Mouse (Mus musculus) urinary bladder, postnatal 4 days (tissue): Measurements from ENCODE around the gene Snapc4.

Experiments
- DNase-seq, 2 experiments: peaks; one replicate each; pipeline ENCODE4 v3.0.0; 2021 to 2022; ENCODE audit warnings: low spot score in 2 of 2

Snapc4 gene

GRCm38 (mm10) chr2:26372396-26372795, 8.1 kb downstream of the Snapc4 start:
- DNase-seq, result peak in 1 of 2 experiments; percentile 51

- no peak for DNase-seq
Observed at GRCm38 (mm10) chr2:26368572-26368971, 11.9 kb downstream of the Snapc4 start.

- DNase-seq, result no peak
Observed at GRCm38 (mm10) chr2:26367911-26368310, 12.5 kb downstream of the Snapc4 start.

DNA sequence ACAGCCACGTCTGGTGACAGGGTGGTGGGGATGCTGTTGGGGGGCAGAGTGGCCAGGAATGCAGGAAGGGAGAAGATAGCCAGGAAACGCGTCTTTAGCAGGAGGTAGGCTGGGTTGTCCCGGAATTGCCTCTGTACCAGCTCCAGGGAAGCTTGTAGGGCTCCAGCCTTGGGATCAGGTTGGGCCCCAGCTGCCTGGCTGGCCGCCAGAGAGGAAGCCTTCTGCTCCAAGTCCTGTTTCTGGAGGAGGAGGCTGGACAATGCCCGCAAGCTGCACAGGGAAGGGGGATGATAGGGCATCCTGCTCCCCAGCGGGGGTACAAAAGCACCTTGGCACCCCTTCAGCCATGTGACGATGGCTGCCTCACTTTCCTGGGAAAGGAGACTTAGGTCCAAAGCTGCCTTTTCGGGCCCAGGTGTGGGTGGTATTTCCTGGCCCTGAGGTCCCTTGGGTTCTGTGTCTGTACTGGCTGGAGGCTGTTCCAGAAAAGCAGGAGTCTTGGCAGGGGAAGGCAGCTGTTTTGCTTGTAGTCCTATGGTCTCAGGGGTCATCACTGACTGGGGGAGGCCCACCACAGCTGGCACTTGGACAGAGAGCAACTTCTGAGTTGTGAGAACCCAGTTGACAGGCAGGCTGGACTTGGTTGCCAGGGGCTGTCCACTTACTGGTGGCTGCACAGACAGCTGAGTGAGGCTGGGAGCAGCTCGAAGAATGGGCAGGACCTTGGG, 15.6 kb downstream of the Snapc4 start:
- peak; percentile 64 to 71 for DNase-seq

- no peak for DNase-seq
Observed at GRCm38 (mm10) chr2:26363481-26363880, 17.0 kb downstream of the Snapc4 start.

DNA sequence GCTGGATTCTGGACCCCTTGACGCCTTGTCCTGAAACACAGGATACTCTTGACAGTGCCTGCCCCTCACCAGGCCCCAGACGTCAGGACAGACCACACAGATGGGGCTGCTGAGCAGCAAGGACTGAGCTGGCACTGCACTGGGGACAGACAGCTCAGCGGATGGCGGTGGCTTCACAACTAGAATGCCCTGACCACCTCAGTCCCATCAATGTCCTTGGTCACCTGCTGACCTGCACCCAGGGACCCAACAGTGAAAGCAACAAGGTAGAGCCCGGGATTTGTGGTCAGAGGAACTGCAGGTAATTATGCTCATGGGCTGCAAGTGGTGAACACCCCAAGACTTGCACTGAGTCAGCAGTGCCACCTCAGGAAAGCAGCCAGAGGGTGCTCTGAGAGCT, 17.5 kb downstream of the Snapc4 start:
- DNase-seq, result no peak

- DNase-seq, result no peak
Observed at GRCm38 (mm10) chr2:26360772-26361171, 19.7 kb downstream of the Snapc4 start, which contains the start of gene Card9. Gene Card9 (minus strand): TSS chr2:26360918.

GRCm38 (mm10) chr2:26359983-26360382, 20.5 kb downstream of the Snapc4 start:
- DNase-seq, result no peak

DNA sequence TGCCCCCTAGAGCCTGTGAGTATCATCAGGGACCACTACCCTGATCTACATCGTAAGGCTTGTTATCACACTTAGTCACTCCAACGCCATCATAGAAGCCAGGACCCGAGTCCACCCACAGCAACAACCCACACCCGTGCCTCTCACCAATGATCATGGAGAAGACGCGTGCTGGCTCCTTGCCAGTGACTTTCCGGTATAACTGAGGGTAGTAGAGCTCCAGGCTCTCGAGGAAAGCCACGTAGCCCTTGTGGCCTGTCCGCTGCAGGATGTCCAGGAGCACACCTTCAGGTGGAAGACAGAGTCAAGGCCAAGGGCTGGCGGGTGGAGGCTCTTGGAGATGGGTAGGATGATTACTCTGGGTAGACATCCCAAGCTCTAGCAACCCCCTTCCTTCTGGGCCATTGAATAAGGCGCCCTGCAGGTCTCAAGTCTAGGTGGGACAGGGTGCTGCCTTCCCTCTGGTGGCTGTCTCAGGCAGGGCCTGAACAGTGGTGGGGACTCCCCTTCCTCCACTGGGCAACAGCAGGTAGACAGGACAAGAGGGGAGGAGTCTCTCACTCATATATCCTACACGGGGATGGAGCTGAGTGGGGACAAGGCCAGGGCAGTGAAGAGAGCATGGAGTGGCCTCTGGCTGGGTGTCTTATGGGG, 21.7 kb downstream of the Snapc4 start:
- DNase-seq, result no peak

DNA sequence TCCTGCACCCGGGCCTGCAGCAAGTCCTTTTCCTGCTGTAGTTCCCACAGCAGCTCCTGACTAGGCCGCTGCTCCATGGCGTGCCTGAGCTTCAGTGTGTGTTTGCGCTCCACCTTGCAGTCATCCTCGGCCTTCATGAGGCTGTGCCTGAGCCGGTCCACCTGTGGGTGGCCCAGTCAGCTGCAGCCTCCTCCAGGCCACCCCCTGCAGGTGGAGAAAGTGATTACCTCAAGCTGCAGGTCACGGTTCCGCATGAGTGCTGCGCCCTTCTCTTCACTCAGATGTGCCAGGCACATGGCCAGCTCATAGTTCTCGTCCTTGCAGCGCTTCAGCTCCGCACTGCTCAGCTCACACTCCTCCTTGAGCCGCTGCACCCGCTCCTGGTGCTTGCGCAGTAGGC, 23.0 kb downstream of the Snapc4 start:
- no peak for DNase-seq

DNA sequence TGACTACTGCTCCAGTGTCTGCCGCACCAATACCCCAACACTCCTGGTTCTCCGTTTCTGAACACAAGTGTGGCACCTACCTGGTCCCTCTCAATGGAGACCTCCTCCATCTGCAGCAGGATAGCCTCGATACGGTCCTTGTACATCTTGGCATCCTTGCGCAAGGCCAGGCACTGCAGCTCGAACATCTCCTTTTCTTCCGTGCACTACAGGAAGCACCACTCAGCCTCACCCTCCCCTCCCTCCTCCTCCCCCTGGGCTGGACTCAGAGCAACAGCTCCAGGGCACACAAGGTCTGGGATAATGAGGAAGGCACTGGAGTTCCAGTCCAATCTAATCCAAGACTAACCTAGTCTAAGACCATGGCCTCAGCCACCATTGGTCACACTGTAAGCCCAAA, 23.8 kb downstream of the Snapc4 start:
- DNase-seq, result no peak

- DNase-seq, result no peak
Observed at GRCm38 (mm10) chr2:26356231-26356630, 24.2 kb downstream of the Snapc4 start.

DNA sequence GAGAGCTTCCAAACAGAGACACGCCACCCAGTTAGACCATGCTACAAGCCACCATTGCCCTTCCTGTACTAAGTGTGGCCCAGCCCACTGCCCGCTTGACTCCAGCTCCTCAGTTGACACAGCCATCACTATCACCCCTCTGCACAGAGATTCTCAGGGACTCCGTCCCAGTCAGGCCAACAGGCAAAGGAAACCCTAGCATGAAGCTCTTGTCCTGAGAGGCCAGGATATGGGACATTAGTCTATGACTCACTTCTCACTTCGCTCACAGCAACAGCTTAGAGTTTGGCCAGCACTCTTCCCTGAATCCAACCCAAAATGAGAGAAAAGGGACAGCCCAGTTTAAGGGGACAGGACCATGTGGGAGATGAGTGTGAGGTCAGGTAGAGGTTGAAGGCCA, 26.1 kb downstream of the Snapc4 start:
- no peak for DNase-seq

- DNase-seq, result no peak
Observed at GRCm38 (mm10) chr2:26353066-26353980, 27.1 kb downstream of the Snapc4 start.

- no peak for DNase-seq
Observed at GRCm38 (mm10) chr2:26352291-26352910, 28.1 kb downstream of the Snapc4 start.

GRCm38 (mm10) chr2:26351358-26352290, 28.8 kb downstream of the Snapc4 start, which contains the start of gene Dnlz:
Gene Dnlz (minus strand): TSS chr2:26352110.
- peak; percentile 90 to 93 for DNase-seq

DNA sequence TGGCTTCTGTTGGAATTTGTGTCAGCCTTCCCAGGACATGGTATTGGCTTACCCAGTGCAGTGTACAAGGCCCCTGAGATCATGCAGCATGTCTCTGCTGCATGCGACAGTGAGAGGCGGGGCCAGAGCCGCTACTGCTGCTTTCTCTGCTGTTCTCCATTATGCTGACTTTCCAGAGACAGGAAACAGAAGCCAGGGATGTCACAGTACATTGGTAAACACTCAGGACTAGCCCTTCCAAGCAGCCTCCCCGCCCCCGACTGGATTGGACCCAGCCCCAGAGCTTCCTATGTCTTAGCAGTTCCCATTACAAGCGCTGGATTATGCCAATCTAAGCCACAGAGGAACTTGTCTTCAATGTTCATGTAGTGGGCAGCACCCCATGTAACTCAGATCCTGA, 32.2 kb downstream of the Snapc4 start:
- no peak for DNase-seq

DNA sequence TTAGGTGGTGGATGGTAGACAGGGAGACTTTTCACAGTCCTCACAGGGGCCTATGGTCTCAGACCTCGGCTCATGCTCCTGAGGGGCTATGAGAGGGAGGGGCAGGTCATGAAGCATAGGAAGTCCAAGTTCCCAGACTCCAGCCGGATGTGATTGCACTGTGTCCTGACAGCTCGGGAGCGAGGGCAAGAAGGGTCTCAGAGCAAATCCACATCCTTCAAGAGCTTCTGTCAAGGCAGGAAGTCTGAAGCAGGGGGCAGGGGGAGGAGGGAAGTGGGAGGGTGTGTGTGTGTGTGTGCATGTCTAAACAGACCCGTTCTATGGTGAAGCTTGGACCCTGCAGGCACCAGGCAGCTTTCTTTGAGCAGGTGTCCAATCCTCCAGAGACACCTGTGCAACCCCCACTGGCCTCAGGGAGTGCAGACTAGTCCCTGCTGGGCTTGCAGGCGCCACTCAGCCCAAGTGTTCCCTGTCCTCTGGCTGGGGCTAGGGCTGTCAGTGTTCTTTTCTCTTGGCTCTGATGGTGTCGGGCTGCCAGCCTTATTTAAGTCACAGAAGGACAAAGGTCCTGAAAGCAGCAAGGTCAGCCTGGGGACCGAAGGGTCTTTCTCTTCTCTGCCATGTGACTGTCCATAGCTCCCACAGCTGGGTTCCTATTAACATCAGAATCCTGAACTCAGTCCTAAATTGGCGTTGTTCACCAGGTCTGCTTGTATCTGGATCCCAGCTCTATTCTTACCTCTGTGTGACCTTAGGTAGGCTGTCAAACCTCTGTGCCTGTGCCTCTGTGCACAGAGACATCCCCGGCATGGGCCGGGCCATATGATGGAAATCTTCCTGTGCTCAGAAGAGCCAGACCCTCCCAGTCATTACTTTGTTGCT, 37.6 kb downstream of the Snapc4 start:
- DNase-seq, result no peak

DNA sequence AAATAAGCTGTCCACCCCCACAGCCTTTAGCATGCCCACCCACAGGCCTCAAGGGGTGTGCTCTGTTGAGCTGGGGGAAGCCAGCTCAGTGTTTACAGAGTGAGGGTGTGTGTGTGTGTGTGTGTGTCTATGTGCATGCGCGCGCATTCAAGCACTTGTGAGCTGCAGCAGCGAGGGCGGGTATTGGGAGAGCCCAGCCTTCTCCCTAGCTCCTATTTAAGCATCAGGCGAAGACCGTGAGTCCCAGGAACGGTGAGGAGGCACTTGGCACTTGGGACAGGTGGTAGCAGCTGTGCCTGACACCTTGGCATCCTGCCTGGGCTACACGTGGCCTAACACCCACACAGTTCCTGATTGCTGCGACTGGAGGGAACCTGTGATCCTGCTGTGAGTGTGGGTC, 38.4 kb downstream of the Snapc4 start:
- peak in 1 of 2 experiments; percentile 69 for DNase-seq
